Mouse (Mus musculus): Measurements from ENCODE around the gene Hormad2.

Gene Hormad2

GRCm38 (mm10) chr11:4437318-4437717, 3.6 kb downstream of the Hormad2 start:
- TF ChIP-seq POU5F1 (IDR thresholded peaks at IDR 0.05; ENCODE audit: borderline replicate concordance, low read length) (no peak), CTCF (conservative IDR thresholded peaks at IDR 0.05; ENCODE audit: low read length) (no peak)
- H3K4me3 ChIP-seq (replicated peaks; ENCODE audit: low read length) = no peak overlapping the region

GRCm38 (mm10) chr11:4436631-4437030, 4.3 kb downstream of the Hormad2 start:
- H3K9me3 ChIP-seq (ENCODE audit: low read length) = no peaks in the 10 kb centered on the region
- H3K4me3 ChIP-seq (replicated peaks; ENCODE audit: low read length) = no peak overlapping the region
- TF ChIP-seq CTCF (conservative IDR thresholded peaks at IDR 0.05; ENCODE audit: low read length) (0 out of 2 replicates have a peak, but pooled peaks have one; percentile 5), POU5F1 (IDR thresholded peaks at IDR 0.05; ENCODE audit: borderline replicate concordance, low read length) (no peak)
- no peaks in the 10 kb centered on the region for H3K36me3 ChIP-seq (ENCODE audit: insufficient read depth, low read length)
- no peaks in the 10 kb centered on the region; the same call in 1 of the 2 replicates for H3K27me3 ChIP-seq (ENCODE audit: insufficient read depth, low read length)
- H3K4me1 ChIP-seq (replicated peaks; ENCODE audit: low read depth, low read length) = peaks cover 31% of the 10 kb centered on the region

More at GRCm38 (mm10) chr11:4437318-4437717, 3.6 kb downstream of the Hormad2 start:
- H3K36me3 ChIP-seq (ENCODE audit: insufficient read depth, low read length) = no peaks in the 10 kb centered on the region
- no peaks in the 10 kb centered on the region for H3K9me3 ChIP-seq (ENCODE audit: low read length)
- H3K4me1 ChIP-seq (replicated peaks; ENCODE audit: low read depth, low read length) = peaks cover 33% of the 10 kb centered on the region
- H3K27me3 ChIP-seq (ENCODE audit: insufficient read depth, low read length) = no peaks in the 10 kb centered on the region; the same call in 1 of the 2 replicates

GRCm38 (mm10) chr11:4434461-4434860, 6.4 kb downstream of the Hormad2 start:
- peaks cover 19% of the 10 kb centered on the region for H3K4me1 ChIP-seq (replicated peaks; ENCODE audit: low read depth, low read length)
- H3K36me3 ChIP-seq (ENCODE audit: insufficient read depth, low read length) = no peaks in the 10 kb centered on the region
- TF ChIP-seq NANOG (IDR thresholded peaks at IDR 0.05; ENCODE audit: borderline replicate concordance, low read length) (no peak), POU5F1 (IDR thresholded peaks at IDR 0.05; ENCODE audit: borderline replicate concordance, low read length) (no peak), CTCF (conservative IDR thresholded peaks at IDR 0.05; ENCODE audit: low read length) (no peak)
- H3K27me3 ChIP-seq (ENCODE audit: insufficient read depth, low read length) = no peaks in the 10 kb centered on the region
- no peak overlapping the region for H3K4me3 ChIP-seq (replicated peaks; ENCODE audit: low read length)
- no peaks in the 10 kb centered on the region for H3K9me3 ChIP-seq (ENCODE audit: low read length)

GRCm38 (mm10) chr11:4423818-4424217, 17.1 kb downstream of the Hormad2 start:
- Histone ChIP-seq H3K4me3 (replicated peaks; ENCODE audit: low read length) (no peak overlapping the region), H3K4me1 (replicated peaks; ENCODE audit: low read depth, low read length) (peaks cover 20% of the 10 kb centered on the region), H3K36me3 (ENCODE audit: insufficient read depth, low read length) (no peaks in the 10 kb centered on the region), H3K9me3 (ENCODE audit: low read length) (no peaks in the 10 kb centered on the region), H3K27me3 (ENCODE audit: insufficient read depth, low read length) (no peaks in the 10 kb centered on the region)
- TF ChIP-seq POU5F1 (IDR thresholded peaks at IDR 0.05; ENCODE audit: borderline replicate concordance, low read length) (no peak), CTCF (conservative IDR thresholded peaks at IDR 0.05; ENCODE audit: low read length) (no peak), NANOG (IDR thresholded peaks at IDR 0.05; ENCODE audit: borderline replicate concordance, low read length) (no peak)

GRCm38 (mm10) chr11:4422494-4423425, 18.1 kb downstream of the Hormad2 start:
- no peak overlapping the region for H3K4me3 ChIP-seq (replicated peaks; ENCODE audit: low read length)
- H3K9me3 ChIP-seq (ENCODE audit: low read length) = no peaks in the 10 kb centered on the region
- TF ChIP-seq CTCF (conservative IDR thresholded peaks at IDR 0.05; ENCODE audit: low read length) = no peak
- no peak for TF ChIP-seq POU5F1 (IDR thresholded peaks at IDR 0.05; ENCODE audit: borderline replicate concordance, low read length)
- 0 out of 2 replicates have a peak, but pooled peaks have one; percentile 9 for TF ChIP-seq NANOG (IDR thresholded peaks at IDR 0.05; ENCODE audit: borderline replicate concordance, low read length)
- no peaks in the 10 kb centered on the region for H3K27me3 ChIP-seq (ENCODE audit: insufficient read depth, low read length)
- H3K36me3 ChIP-seq (ENCODE audit: insufficient read depth, low read length) = no peaks in the 10 kb centered on the region
- H3K4me1 ChIP-seq (replicated peaks; ENCODE audit: low read depth, low read length) = peaks cover 20% of the 10 kb centered on the region

- peak; percentile 23 for TF ChIP-seq CTCF (conservative IDR thresholded peaks at IDR 0.05; ENCODE audit: low read length)
- no peak for TF ChIP-seq NANOG (IDR thresholded peaks at IDR 0.05; ENCODE audit: borderline replicate concordance, low read length)
- no peak for TF ChIP-seq POU5F1 (IDR thresholded peaks at IDR 0.05; ENCODE audit: borderline replicate concordance, low read length)
- Histone ChIP-seq H3K4me1 (replicated peaks; ENCODE audit: low read depth, low read length) (peaks cover 20% of the 10 kb centered on the region), H3K27me3 (ENCODE audit: insufficient read depth, low read length) (no peaks in the 10 kb centered on the region), H3K4me3 (replicated peaks; ENCODE audit: low read length) (no peak overlapping the region), H3K36me3 (ENCODE audit: insufficient read depth, low read length) (no peaks in the 10 kb centered on the region), H3K9me3 (ENCODE audit: low read length) (no peaks in the 10 kb centered on the region)
Observed at GRCm38 (mm10) chr11:4421933-4422488, 18.9 kb downstream of the Hormad2 start.

- H3K4me3 ChIP-seq (replicated peaks; ENCODE audit: low read length) = no peak overlapping the region
- H3K27me3 ChIP-seq (ENCODE audit: insufficient read depth, low read length) = no peaks in the 10 kb centered on the region
- H3K4me1 ChIP-seq (replicated peaks; ENCODE audit: low read depth, low read length) = peaks cover 9% of the 10 kb centered on the region
- no peaks in the 10 kb centered on the region for H3K36me3 ChIP-seq (ENCODE audit: insufficient read depth, low read length)
- no peak for TF ChIP-seq NANOG (IDR thresholded peaks at IDR 0.05; ENCODE audit: borderline replicate concordance, low read length)
- TF ChIP-seq CTCF (conservative IDR thresholded peaks at IDR 0.05; ENCODE audit: low read length) = no peak
- no peak for TF ChIP-seq POU5F1 (IDR thresholded peaks at IDR 0.05; ENCODE audit: borderline replicate concordance, low read length)
- H3K9me3 ChIP-seq (ENCODE audit: low read length) = peaks cover 4% of the 10 kb centered on the region; the same call in 1 of the 2 replicates
Observed at GRCm38 (mm10) chr11:4417986-4418385, 22.9 kb downstream of the Hormad2 start.

- Histone ChIP-seq H3K36me3 (ENCODE audit: insufficient read depth, low read length) (no peaks in the 10 kb centered on the region), H3K9me3 (ENCODE audit: low read length) (peaks cover 4% of the 10 kb centered on the region; the same call in 1 of the 2 replicates), H3K27me3 (ENCODE audit: insufficient read depth, low read length) (no peaks in the 10 kb centered on the region), H3K4me3 (replicated peaks; ENCODE audit: low read length) (no peak overlapping the region), H3K4me1 (replicated peaks; ENCODE audit: low read depth, low read length) (no peaks in the 10 kb centered on the region)
- no peak for TF ChIP-seq POU5F1 (IDR thresholded peaks at IDR 0.05; ENCODE audit: borderline replicate concordance, low read length)
- TF ChIP-seq NANOG (IDR thresholded peaks at IDR 0.05; ENCODE audit: borderline replicate concordance, low read length) = no peak
- TF ChIP-seq CTCF (conservative IDR thresholded peaks at IDR 0.05; ENCODE audit: low read length) = no peak
Observed at GRCm38 (mm10) chr11:4412294-4412693, 28.6 kb downstream of the Hormad2 start.
